Mouse (Mus musculus): ENCODE results near the gene Pde6h. TPM values are rescaled to one million over a fixed set of nuclear protein-coding genes. Genes with fewer than 3 reads are reported as not detected.
A peak's percentile ranks its signal among the peaks of the same experiment; 100 is the strongest.
"Not testable (repeated sequence)": the region's sequence is repeated elsewhere in the genome, so short reads cannot be mapped to it uniquely, and the experiment has no call there.

Gene Pde6h
- polyA plus RNA-seq, 1 experiment from 2014 or later: 0.44 TPM

- no peak overlapping the region for H3K4me2 ChIP-seq (replicated peaks; ENCODE audit: low read depth)
- no peak overlapping the region for H3K27ac ChIP-seq (ENCODE audit: low read depth, low read length)
- WGBS: 63% methylated on average over 13 of the region's 13 CpGs
- no peaks in the 10 kb centered on the region for H3K36me3 ChIP-seq (ENCODE audit: control insufficient read depth, insufficient read depth)
- no peak for ATAC-seq
- TF ChIP-seq CTCF (IDR thresholded peaks at IDR 0.05; ENCODE audit: low read depth): no peak
- H3K27me3 ChIP-seq (replicated peaks; ENCODE audit: control insufficient read depth, insufficient read depth, low read length): no peaks in the 10 kb centered on the region
- no peaks in the 10 kb centered on the region for H3K4me1 ChIP-seq (replicated peaks; ENCODE audit: control insufficient read depth, insufficient read depth, low read length)
- H3K4me3 ChIP-seq (ENCODE audit: low read depth, low read length): no peak overlapping the region
- H3K9ac ChIP-seq (ENCODE audit: low read depth, low read length): no peak overlapping the region
- no peaks in the 10 kb centered on the region for H3K9me3 ChIP-seq (ENCODE audit: control insufficient read depth)
These were observed 41.2 kb downstream of the Pde6h start for GRCm38 (mm10) chr6:136964609-136965510.

GRCm38 (mm10) chr6:136965912-136966311 is 42.3 kb downstream of the Pde6h start:
- 75% methylated on average over 10 of the region's 10 CpGs for WGBS
- no peak for ATAC-seq
- Histone ChIP-seq H3K36me3 (ENCODE audit: control insufficient read depth, insufficient read depth) (no peaks in the 10 kb centered on the region), H3K4me3 (ENCODE audit: low read depth, low read length) (no peak overlapping the region), H3K9ac (ENCODE audit: low read depth, low read length) (no peak overlapping the region), H3K4me1 (replicated peaks; ENCODE audit: control insufficient read depth, insufficient read depth, low read length) (no peaks in the 10 kb centered on the region), H3K9me3 (ENCODE audit: control insufficient read depth) (no peaks in the 10 kb centered on the region), H3K4me2 (replicated peaks; ENCODE audit: low read depth) (no peak overlapping the region), H3K27ac (ENCODE audit: low read depth, low read length) (no peak overlapping the region), H3K27me3 (replicated peaks; ENCODE audit: control insufficient read depth, insufficient read depth, low read length) (no peaks in the 10 kb centered on the region)
- TF ChIP-seq CTCF (IDR thresholded peaks at IDR 0.05; ENCODE audit: low read depth): no peak

GRCm38 (mm10) chr6:136967466-136967865 is 43.8 kb downstream of the Pde6h start:
- no peaks in the 10 kb centered on the region for H3K9me3 ChIP-seq (ENCODE audit: control insufficient read depth)
- H3K27me3 ChIP-seq (replicated peaks; ENCODE audit: control insufficient read depth, insufficient read depth, low read length): no peaks in the 10 kb centered on the region
- no peaks in the 10 kb centered on the region for H3K36me3 ChIP-seq (ENCODE audit: control insufficient read depth, insufficient read depth)
- no peak for ATAC-seq
- H3K4me3 ChIP-seq (ENCODE audit: low read depth, low read length): no peak overlapping the region
- TF ChIP-seq CTCF (IDR thresholded peaks at IDR 0.05; ENCODE audit: low read depth): no peak
- H3K9ac ChIP-seq (ENCODE audit: low read depth, low read length): no peak overlapping the region
- H3K27ac ChIP-seq (ENCODE audit: low read depth, low read length): no peak overlapping the region
- WGBS: 85% methylated on average over 4 of the region's 4 CpGs
- no peaks in the 10 kb centered on the region for H3K4me1 ChIP-seq (replicated peaks; ENCODE audit: control insufficient read depth, insufficient read depth, low read length)
- H3K4me2 ChIP-seq (replicated peaks; ENCODE audit: low read depth): no peak overlapping the region

- not testable (repeated sequence) for H3K27me3 ChIP-seq (replicated peaks; ENCODE audit: control insufficient read depth, insufficient read depth, low read length)
These were observed 45.2 kb downstream of the Pde6h start for GRCm38 (mm10) chr6:136968877-136969276.

GRCm38 (mm10) chr6:136979274-136980082 is 55.8 kb downstream of the Pde6h start:
- Histone ChIP-seq H3K27me3 (replicated peaks; ENCODE audit: control insufficient read depth, insufficient read depth, low read length) (no peaks in the 10 kb centered on the region), H3K4me3 (ENCODE audit: low read depth, low read length) (no peak overlapping the region), H3K36me3 (ENCODE audit: control insufficient read depth, insufficient read depth) (no peaks in the 10 kb centered on the region), H3K9ac (ENCODE audit: low read depth, low read length) (no peak overlapping the region), H3K4me1 (replicated peaks; ENCODE audit: control insufficient read depth, insufficient read depth, low read length) (no peaks in the 10 kb centered on the region; the same call in 1 of the 2 replicates), H3K27ac (ENCODE audit: low read depth, low read length) (no peak overlapping the region), H3K9me3 (ENCODE audit: control insufficient read depth) (no peaks in the 10 kb centered on the region), H3K4me2 (replicated peaks; ENCODE audit: low read depth) (no peak overlapping the region)
- no peak for ATAC-seq
- WGBS: 83% methylated on average over 23 of the region's 23 CpGs
- no peak for TF ChIP-seq CTCF (IDR thresholded peaks at IDR 0.05; ENCODE audit: low read depth)

More at GRCm38 (mm10) chr6:136968877-136969276, 45.2 kb downstream of the Pde6h start:
- 21% methylated on average over 4 of the region's 4 CpGs for WGBS
- H3K9ac ChIP-seq (ENCODE audit: low read depth, low read length); H3K4me2 ChIP-seq (replicated peaks; ENCODE audit: low read depth); H3K4me1 ChIP-seq (replicated peaks; ENCODE audit: control insufficient read depth, insufficient read depth, low read length); ATAC-seq; H3K27ac ChIP-seq (ENCODE audit: low read depth, low read length); H3K9me3 ChIP-seq (ENCODE audit: control insufficient read depth); H3K4me3 ChIP-seq (ENCODE audit: low read depth, low read length); H3K36me3 ChIP-seq (ENCODE audit: control insufficient read depth, insufficient read depth): not testable (repeated sequence)
- peak; percentile 70 for TF ChIP-seq CTCF (IDR thresholded peaks at IDR 0.05; ENCODE audit: low read depth)

- H3K27ac ChIP-seq (ENCODE audit: low read depth, low read length): peak overlapping the region; percentile 24; the same call in 1 of the 2 replicates
- peak; percentile 51; the same call in 1 of the 2 replicates for ATAC-seq
- 21% methylated on average over 3 of the region's 3 CpGs for WGBS
- H3K4me2 ChIP-seq (replicated peaks; ENCODE audit: low read depth): 0 out of 2 replicates have a peak overlapping the region, but pooled peaks have one; percentile 27
- H3K4me3 ChIP-seq (ENCODE audit: low read depth, low read length): no peak overlapping the region
- no peaks in the 10 kb centered on the region; the same call in 1 of the 2 replicates for H3K4me1 ChIP-seq (replicated peaks; ENCODE audit: control insufficient read depth, insufficient read depth, low read length)
- no peaks in the 10 kb centered on the region for H3K27me3 ChIP-seq (replicated peaks; ENCODE audit: control insufficient read depth, insufficient read depth, low read length)
- TF ChIP-seq CTCF (IDR thresholded peaks at IDR 0.05; ENCODE audit: low read depth): peak; percentile 80
- H3K9me3 ChIP-seq (ENCODE audit: control insufficient read depth): no peaks in the 10 kb centered on the region
- no peaks in the 10 kb centered on the region for H3K36me3 ChIP-seq (ENCODE audit: control insufficient read depth, insufficient read depth)
- H3K9ac ChIP-seq (ENCODE audit: low read depth, low read length): no peak overlapping the region; the same call in 1 of the 2 replicates
These were observed 56.7 kb downstream of the Pde6h start for GRCm38 (mm10) chr6:136980331-136980746.
